Mouse (Mus musculus) hindbrain, embryonic 16.5 days (tissue): ENCODE data around the gene 2310022B05Rik. TPM values are rescaled to one million over a fixed set of nuclear protein-coding genes. Genes with fewer than 3 reads are reported as not detected.

Experiments
- ATAC-seq: fragments of 200-750 bp; cut with Nextera tagmentation; 2 replicates; pipeline ENCODE4 v1.8.0; 2017; ENCODE audit warnings: moderate TSS enrichment, moderate library complexity
- H3K27ac ChIP-seq: fragments of 300-500 bp; sonication (generic); 2 replicates; pipeline ENCODE4 v1.5.1; 2014; ENCODE audit warnings: low read depth, mild to moderate bottlenecking, control low read depth, low read length, moderate library complexity
- H3K27me3 ChIP-seq: fragments of 300-500 bp; sonication (generic); replicated peaks from 2 replicates; pipeline ENCODE4 v1.6.1; 2014; ENCODE audit warnings: low read length; ENCODE audit not compliant: control insufficient read depth, insufficient read depth
- H3K36me3 ChIP-seq: fragments of 300-500 bp; sonication (generic); 2 replicates; pipeline ENCODE4 v1.6.1; 2014; ENCODE audit warnings: mild to moderate bottlenecking, low read length, moderate library complexity, mixed read lengths; ENCODE audit not compliant: control insufficient read depth, insufficient read depth
- H3K4me1 ChIP-seq: fragments of 300-500 bp; sonication (generic); 2 replicates; pipeline ENCODE4 v1.6.1; 2014; ENCODE audit warnings: low read depth, low read length; ENCODE audit not compliant: control insufficient read depth, insufficient read depth
- H3K4me2 ChIP-seq: fragments of 300-500 bp; sonication (generic); 2 replicates; pipeline ENCODE4 v1.6.1; 2014; ENCODE audit warnings: mild to moderate bottlenecking, low read length, control low read depth, moderate library complexity
- H3K4me3 ChIP-seq: fragments of 300-500 bp; sonication (generic); 2 replicates; pipeline ENCODE4 v1.5.1; 2014; ENCODE audit warnings: mild to moderate bottlenecking, low read length, control low read depth, moderate library complexity
- H3K9ac ChIP-seq: fragments of 300-500 bp; sonication (generic); 2 replicates; pipeline ENCODE4 v1.6.1; 2014; ENCODE audit warnings: low read depth, mild to moderate bottlenecking, control low read depth, low read length, moderate library complexity
- H3K9me3 ChIP-seq: fragments of 300-500 bp; sonication (generic); 2 replicates; pipeline ENCODE4 v1.6.1; 2014; ENCODE audit warnings: mild to moderate bottlenecking, low read length, moderate library complexity; ENCODE audit not compliant: control insufficient read depth
- WGBS: fragments of 180-500 bp; shearing (Covaris S2); extraction: QIAGEN DNeasy Blood & Tissue Kit; methylation state at CpG from one replicate; pipeline ENCODE4 v1.1.7; 2014; 5-methylcytosine and 5-hydroxymethylcytosine counted together
- polyA plus RNA-seq: library from polyadenylated mRNA; unstranded; fragments of >200 nt; fragmentation: Nextera tagmentation; extraction: Ambion mirVana; gene quantifications from 2 replicates; pipeline ENCODE4 v1.2.1, GENCODE M21; 2015

The 2310022B05Rik gene
- polyA plus RNA-seq, 1 experiment from 2014 or later, result 17.0 TPM

- H3K4me1 ChIP-seq, result no peaks in the 10 kb centered on the region
- 89% methylated on average over 13 of the region's 13 CpGs for WGBS
- H3K27ac ChIP-seq, result no peak overlapping the region
- H3K27me3 ChIP-seq, result no peaks in the 10 kb centered on the region
- no peak overlapping the region for H3K4me2 ChIP-seq
- H3K36me3 ChIP-seq, result peaks cover 17% of the 10 kb centered on the region
- no peak overlapping the region for H3K4me3 ChIP-seq
- no peak overlapping the region for H3K9ac ChIP-seq
- no peaks in the 10 kb centered on the region for H3K9me3 ChIP-seq
- ATAC-seq, result no peak
Measured at GRCm38 (mm10) chr8:124688899-124689298, 25.7 kb upstream of the 2310022B05Rik start.

- Histone ChIP-seq H3K4me2 (no peak overlapping the region), H3K36me3 (peaks cover 28% of the 10 kb centered on the region), H3K4me1 (peaks cover 2% of the 10 kb centered on the region; the same call in 1 of the 2 replicates), H3K4me3 (no peak overlapping the region), H3K9me3 (no peaks in the 10 kb centered on the region), H3K27me3 (no peaks in the 10 kb centered on the region), H3K27ac (no peak overlapping the region), H3K9ac (no peak overlapping the region)
- WGBS, result 91% methylated on average over 10 of the region's 10 CpGs
- ATAC-seq, result no peak
Measured at GRCm38 (mm10) chr8:124682218-124682617, 19.0 kb upstream of the 2310022B05Rik start.

- no peaks in the 10 kb centered on the region for H3K27me3 ChIP-seq
- no peaks in the 10 kb centered on the region for H3K9me3 ChIP-seq
- no peak overlapping the region for H3K9ac ChIP-seq
- WGBS, result 73% methylated on average over 10 of the region's 10 CpGs
- H3K4me2 ChIP-seq, result no peak overlapping the region
- no peak overlapping the region for H3K27ac ChIP-seq
- H3K36me3 ChIP-seq, result peaks cover 28% of the 10 kb centered on the region
- H3K4me3 ChIP-seq, result no peak overlapping the region
- H3K4me1 ChIP-seq, result peaks cover 4% of the 10 kb centered on the region
- no peak for ATAC-seq
Measured at GRCm38 (mm10) chr8:124681792-124682157, 18.6 kb upstream of the 2310022B05Rik start.

- Histone ChIP-seq H3K9ac (no peak overlapping the region), H3K4me3 (no peak overlapping the region), H3K4me1 (peaks cover 4% of the 10 kb centered on the region), H3K27ac (no peak overlapping the region), H3K27me3 (no peaks in the 10 kb centered on the region), H3K36me3 (peaks cover 28% of the 10 kb centered on the region), H3K9me3 (no peaks in the 10 kb centered on the region), H3K4me2 (no peak overlapping the region)
- 78% methylated on average over 10 of the region's 10 CpGs for WGBS
- no peak for ATAC-seq
Measured at GRCm38 (mm10) chr8:124681077-124681791, 18.1 kb upstream of the 2310022B05Rik start.

- ATAC-seq, result no peak
- H3K9me3 ChIP-seq, result no peaks in the 10 kb centered on the region
- peaks cover 4% of the 10 kb centered on the region for H3K4me1 ChIP-seq
- no peak overlapping the region for H3K4me3 ChIP-seq
- no peaks in the 10 kb centered on the region for H3K27me3 ChIP-seq
- no peak overlapping the region for H3K27ac ChIP-seq
- 91% methylated on average over 13 of the region's 13 CpGs for WGBS
- peaks cover 19% of the 10 kb centered on the region for H3K36me3 ChIP-seq
- H3K9ac ChIP-seq, result no peak overlapping the region
- no peak overlapping the region for H3K4me2 ChIP-seq
Measured at GRCm38 (mm10) chr8:124678246-124678645, 15.1 kb upstream of the 2310022B05Rik start.

GRCm38 (mm10) chr8:124677486-124677885 lies 14.3 kb upstream of the 2310022B05Rik start:
- H3K36me3 ChIP-seq, result peaks cover 19% of the 10 kb centered on the region
- WGBS, result 49% methylated on average over 12 of the region's 12 CpGs
- peak overlapping the region; percentile 33 for H3K9ac ChIP-seq

GRCm38 (mm10) chr8:124677078-124677477 lies 13.9 kb upstream of the 2310022B05Rik start:
- ATAC-seq, result peak; percentile 60
- WGBS, result 83% methylated on average over 7 of the region's 7 CpGs
- Histone ChIP-seq H3K9ac (peak overlapping the region; percentile 33), H3K27me3 (no peaks in the 10 kb centered on the region), H3K27ac (peak overlapping the region; percentile 67), H3K36me3 (peaks cover 18% of the 10 kb centered on the region), H3K4me2 (no peak overlapping the region), H3K9me3 (no peaks in the 10 kb centered on the region), H3K4me1 (peaks cover 4% of the 10 kb centered on the region), H3K4me3 (no peak overlapping the region)

More at GRCm38 (mm10) chr8:124677486-124677885, 14.3 kb upstream of the 2310022B05Rik start:
- H3K4me1 ChIP-seq, result peaks cover 4% of the 10 kb centered on the region
- H3K4me2 ChIP-seq, result no peak overlapping the region
- no peak overlapping the region for H3K4me3 ChIP-seq
- peak overlapping the region; percentile 67 for H3K27ac ChIP-seq
- H3K27me3 ChIP-seq, result no peaks in the 10 kb centered on the region
- ATAC-seq, result peak; percentile 89
- no peaks in the 10 kb centered on the region for H3K9me3 ChIP-seq

GRCm38 (mm10) chr8:124676661-124677060 lies 13.5 kb upstream of the 2310022B05Rik start:
- Histone ChIP-seq H3K36me3 (peaks cover 13% of the 10 kb centered on the region), H3K27ac (peak overlapping the region; percentile 67; the same call in 1 of the 2 replicates), H3K4me1 (peaks cover 4% of the 10 kb centered on the region), H3K9ac (peak overlapping the region; percentile 33), H3K9me3 (no peaks in the 10 kb centered on the region), H3K4me3 (no peak overlapping the region), H3K27me3 (no peaks in the 10 kb centered on the region), H3K4me2 (no peak overlapping the region)
- ATAC-seq, result peak; percentile 21; the same call in 1 of the 2 replicates
- 92% methylated on average over 4 of the region's 4 CpGs for WGBS

- 96% methylated on average over 2 of the region's 2 CpGs for WGBS
- H3K36me3 ChIP-seq, result peaks cover 4% of the 10 kb centered on the region; the same call in 1 of the 2 replicates
Measured at GRCm38 (mm10) chr8:124672345-124672744, 9.2 kb upstream of the 2310022B05Rik start.

More at GRCm38 (mm10) chr8:124672345-124672744, 9.2 kb upstream of the 2310022B05Rik start:
- Histone ChIP-seq H3K4me2 (no peak overlapping the region), H3K9me3 (no peaks in the 10 kb centered on the region), H3K27ac (no peak overlapping the region), H3K9ac (no peak overlapping the region), H3K4me3 (no peak overlapping the region), H3K27me3 (no peaks in the 10 kb centered on the region), H3K4me1 (peaks cover 4% of the 10 kb centered on the region)
- ATAC-seq, result no peak
